Mouse (Mus musculus): ENCODE results near the gene Cblc. TPM values are rescaled to one million over a fixed set of nuclear protein-coding genes. Genes with fewer than 3 reads are reported as not detected.

The Cblc gene
- polyA plus RNA-seq, 1 experiment from 2014 or later = 0.27 TPM

DNA sequence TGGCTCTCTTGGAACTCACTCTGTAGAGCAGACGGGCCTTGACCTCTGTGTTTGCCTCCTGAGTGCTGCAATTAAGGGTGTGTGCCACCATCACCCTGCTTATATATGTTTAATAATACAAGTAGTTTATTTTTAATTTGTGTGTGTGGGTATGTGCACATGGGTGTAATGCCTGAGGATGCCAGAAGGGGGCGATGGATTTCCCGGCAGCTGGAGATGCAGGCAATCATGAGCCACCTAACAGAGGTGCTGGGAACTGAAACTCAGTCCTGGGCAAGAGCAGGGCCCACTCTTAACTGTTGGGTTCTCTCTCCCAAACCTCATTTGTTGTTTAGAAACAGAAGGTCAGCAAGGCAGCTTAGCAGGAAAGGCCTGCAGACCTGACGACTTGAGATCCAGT is 16.7 kb downstream of the Cblc start:
- no peak overlapping the region for H3K27ac ChIP-seq (ENCODE audit: poor library complexity, severe bottlenecking)
- 71% methylated on average over 4 of the region's 4 CpGs for WGBS
- no peak overlapping the region for H3K9ac ChIP-seq
- H3K36me3 ChIP-seq = no peaks in the 10 kb centered on the region
- no peak for ATAC-seq (ENCODE audit: insufficient number of reproducible peaks, low FRiP score)
- no peaks in the 10 kb centered on the region for H3K27me3 ChIP-seq (replicated peaks)
- no peaks in the 10 kb centered on the region for H3K4me1 ChIP-seq (replicated peaks)
- no peak overlapping the region for H3K4me3 ChIP-seq
- H3K4me2 ChIP-seq = no peak overlapping the region
- peaks cover 4% of the 10 kb centered on the region; the same call in 1 of the 2 replicates for H3K9me3 ChIP-seq (replicated peaks)

- Histone ChIP-seq H3K4me2 (no peak overlapping the region), H3K4me3 (no peak overlapping the region), H3K4me1 (replicated peaks) (no peaks in the 10 kb centered on the region), H3K9me3 (replicated peaks) (peaks cover 4% of the 10 kb centered on the region; the same call in 1 of the 2 replicates), H3K36me3 (no peaks in the 10 kb centered on the region), H3K9ac (no peak overlapping the region), H3K27ac (ENCODE audit: poor library complexity, severe bottlenecking) (no peak overlapping the region), H3K27me3 (replicated peaks) (no peaks in the 10 kb centered on the region)
- ATAC-seq (ENCODE audit: insufficient number of reproducible peaks, low FRiP score) = no peak
- 85% methylated on average over 8 of the region's 8 CpGs for WGBS
Measured at GRCm38 (mm10) chr7:19778645-19779044, 18.0 kb downstream of the Cblc start.

DNA sequence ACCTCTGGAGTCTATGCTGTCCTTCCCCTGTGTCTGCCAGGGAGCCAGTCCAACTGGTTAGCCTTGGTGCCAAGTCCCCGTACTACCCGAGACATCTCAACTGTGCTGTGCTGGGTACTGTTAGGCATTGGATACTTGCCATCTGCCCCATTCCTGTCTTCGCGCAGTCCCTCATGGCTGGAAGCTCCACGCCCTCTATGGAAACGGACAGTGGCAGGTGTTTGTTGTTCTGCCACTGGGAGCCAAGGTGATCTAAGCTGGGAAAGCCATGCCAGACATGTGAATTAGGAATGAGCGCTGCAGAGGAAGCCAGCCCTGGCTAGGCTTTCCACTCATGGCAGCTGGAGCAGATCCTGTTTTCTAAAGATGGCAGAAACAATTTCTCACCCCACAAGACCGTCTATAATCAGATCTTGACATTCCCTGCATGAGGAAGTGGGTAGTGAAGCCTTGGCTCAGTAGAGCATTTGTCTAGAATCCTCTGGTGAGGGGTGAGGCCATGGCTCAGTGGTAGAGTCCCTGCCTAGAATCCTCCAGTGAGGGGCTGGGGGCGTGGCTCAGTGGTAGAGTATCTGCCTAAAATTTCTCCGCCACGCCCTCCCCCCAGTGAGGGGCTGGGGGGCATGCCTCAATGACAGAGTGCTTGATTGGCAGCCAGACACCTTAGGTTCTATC is 19.4 kb downstream of the Cblc start:
- Histone ChIP-seq H3K4me3 (no peak overlapping the region), H3K9ac (no peak overlapping the region), H3K4me1 (replicated peaks) (no peaks in the 10 kb centered on the region), H3K27ac (ENCODE audit: poor library complexity, severe bottlenecking) (no peak overlapping the region), H3K27me3 (replicated peaks) (no peaks in the 10 kb centered on the region), H3K36me3 (no peaks in the 10 kb centered on the region), H3K9me3 (replicated peaks) (peaks cover 4% of the 10 kb centered on the region; the same call in 1 of the 2 replicates), H3K4me2 (no peak overlapping the region)
- 83% methylated on average over 11 of the region's 11 CpGs for WGBS
- no peak for ATAC-seq (ENCODE audit: insufficient number of reproducible peaks, low FRiP score)

- H3K4me2 ChIP-seq = peak overlapping the region; percentile 85
- no peak for ATAC-seq (ENCODE audit: insufficient number of reproducible peaks, low FRiP score)
- H3K4me1 ChIP-seq (replicated peaks) = peaks cover 31% of the 10 kb centered on the region
- H3K9ac ChIP-seq = no peak overlapping the region
- no peaks in the 10 kb centered on the region for H3K9me3 ChIP-seq (replicated peaks)
- H3K4me3 ChIP-seq = no peak overlapping the region
- 53% methylated on average over 4 of the region's 4 CpGs for WGBS
- H3K27ac ChIP-seq (ENCODE audit: poor library complexity, severe bottlenecking) = no peak overlapping the region
- peaks cover 9% of the 10 kb centered on the region for H3K36me3 ChIP-seq
- H3K27me3 ChIP-seq (replicated peaks) = no peaks in the 10 kb centered on the region
Measured at GRCm38 (mm10) chr7:19771682-19772081, 24.9 kb downstream of the Cblc start.

DNA sequence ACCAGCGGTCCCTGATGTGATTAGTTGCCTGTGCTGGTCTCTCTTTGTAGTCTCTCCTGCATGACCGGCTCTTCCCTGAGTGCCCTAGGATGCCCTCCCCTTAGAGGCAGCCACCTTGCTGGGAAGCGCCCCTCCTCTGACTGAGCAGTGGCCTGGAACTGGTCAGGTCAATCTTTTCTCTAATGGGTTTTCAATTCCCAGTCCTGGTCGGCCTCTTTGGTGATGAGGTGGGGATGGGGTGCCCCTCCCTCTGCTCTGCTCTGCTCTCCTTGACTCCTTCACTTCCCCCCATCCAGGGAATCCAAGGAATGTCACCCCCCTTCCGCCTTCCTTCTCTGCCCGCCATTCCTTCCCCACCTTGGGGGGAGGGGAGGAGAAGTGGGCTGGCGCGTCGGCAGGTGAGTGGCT is 25.6 kb downstream of the Cblc start, which contains the start of gene Bcam:
Gene Bcam (minus strand): TSS at position 33 of the 408 bp plus-strand sequence.
- H3K4me3 ChIP-seq = peak within 1 kb of the TSS; percentile 71
- peak within 1 kb of the TSS; percentile 85 for H3K4me2 ChIP-seq
- H3K9me3 ChIP-seq (replicated peaks) = no peaks in the 10 kb centered on the region
- H3K27me3 ChIP-seq (replicated peaks) = no peaks in the 10 kb centered on the region
- 2% methylated on average over 9 of the region's 9 CpGs for WGBS
- peak; percentile 44 for ATAC-seq (ENCODE audit: insufficient number of reproducible peaks, low FRiP score)
- peak within 1 kb of the TSS; percentile 62 for H3K27ac ChIP-seq (ENCODE audit: poor library complexity, severe bottlenecking)
- peaks cover 31% of the 10 kb centered on the region for H3K4me1 ChIP-seq (replicated peaks)
- H3K36me3 ChIP-seq = peaks cover 16% of the 10 kb centered on the region
- peak within 1 kb of the TSS; percentile 83 for H3K9ac ChIP-seq

DNA sequence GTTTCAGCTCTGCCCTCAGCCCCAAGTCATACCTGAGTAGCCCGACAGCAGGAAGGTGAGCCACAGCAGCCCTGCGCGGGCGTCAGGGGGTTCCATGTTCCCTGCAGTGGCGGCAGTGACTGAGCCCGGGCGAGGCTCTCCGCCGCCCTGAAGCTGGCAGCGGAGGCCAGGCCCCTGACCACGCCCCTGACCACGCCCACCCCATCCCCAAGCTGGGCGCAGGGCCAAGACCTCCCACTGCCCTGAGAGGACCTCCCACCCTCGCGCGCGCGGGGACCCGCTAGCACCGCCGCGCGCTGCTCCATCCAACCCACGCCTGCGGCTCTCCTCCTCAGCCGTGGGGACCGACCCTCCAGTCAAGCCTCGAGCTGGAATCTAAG is 26.2 kb downstream of the Cblc start:
- ATAC-seq (ENCODE audit: insufficient number of reproducible peaks, low FRiP score) = peak; percentile 85
- peaks cover 21% of the 10 kb centered on the region for H3K36me3 ChIP-seq
- peak overlapping the region; percentile 83 for H3K9ac ChIP-seq
- no peaks in the 10 kb centered on the region for H3K27me3 ChIP-seq (replicated peaks)
- H3K4me1 ChIP-seq (replicated peaks) = peaks cover 31% of the 10 kb centered on the region
- H3K9me3 ChIP-seq (replicated peaks) = no peaks in the 10 kb centered on the region
- H3K4me3 ChIP-seq = peak overlapping the region; percentile 71
- under 1% methylated on average over 28 of the region's 28 CpGs for WGBS
- peak overlapping the region; percentile 62 for H3K27ac ChIP-seq (ENCODE audit: poor library complexity, severe bottlenecking)
- H3K4me2 ChIP-seq = peak overlapping the region; percentile 85

DNA sequence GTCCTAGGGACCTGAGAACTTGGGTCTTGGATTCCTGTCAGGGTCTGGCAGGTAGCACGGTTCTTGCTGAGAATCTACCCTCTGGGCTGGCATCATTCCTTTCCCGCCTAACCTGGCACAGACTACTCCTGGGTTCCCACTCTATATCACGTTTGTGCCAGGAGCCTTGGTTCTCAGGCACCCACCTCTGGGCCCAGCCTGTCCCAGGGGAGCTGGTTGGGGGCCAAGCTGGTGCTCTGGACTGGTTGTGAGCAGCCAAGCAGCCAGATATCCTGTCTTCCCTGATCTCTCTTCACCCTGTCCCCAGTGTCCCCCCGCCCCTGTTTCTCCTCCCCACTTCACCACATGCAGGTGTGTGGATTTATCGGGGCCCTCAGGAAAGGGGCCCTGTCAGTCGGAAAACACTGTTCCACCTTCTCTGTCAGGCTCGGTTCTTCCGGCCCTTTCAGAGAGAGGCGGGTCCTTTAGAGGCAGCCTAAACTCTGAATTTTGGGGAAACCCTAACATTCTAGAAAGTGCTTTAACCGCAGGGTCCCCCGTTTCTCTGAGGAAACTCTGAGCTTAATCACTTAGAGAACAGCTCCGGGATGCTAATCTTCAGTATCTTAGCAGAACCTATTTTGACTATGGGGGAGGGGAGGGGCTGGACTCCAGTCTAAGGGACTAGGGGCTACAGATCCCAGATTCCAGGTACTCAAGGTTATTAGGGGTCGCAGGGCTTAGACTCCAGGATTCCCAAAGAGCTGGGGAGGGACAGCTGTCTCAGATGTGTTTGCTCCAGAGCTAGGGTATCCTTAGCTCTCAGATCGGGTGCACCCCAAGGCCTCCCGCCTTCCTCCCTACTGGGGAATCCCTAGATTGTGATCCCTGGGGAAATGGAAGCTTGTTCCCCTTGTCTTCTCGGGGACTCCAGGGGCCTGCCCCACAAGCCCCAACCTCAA is 26.9 kb downstream of the Cblc start:
- H3K27ac ChIP-seq (ENCODE audit: poor library complexity, severe bottlenecking) = peak overlapping the region; percentile 62
- H3K27me3 ChIP-seq (replicated peaks) = no peaks in the 10 kb centered on the region
- peaks cover 31% of the 10 kb centered on the region for H3K4me1 ChIP-seq (replicated peaks)
- H3K9ac ChIP-seq = peak overlapping the region; percentile 83
- H3K4me3 ChIP-seq = peak overlapping the region; percentile 71
- H3K4me2 ChIP-seq = peak overlapping the region; percentile 85
- no peak; the same call in 1 of the 2 replicates for ATAC-seq (ENCODE audit: insufficient number of reproducible peaks, low FRiP score)
- no peaks in the 10 kb centered on the region for H3K9me3 ChIP-seq (replicated peaks)
- 8% methylated on average over 16 of the region's 16 CpGs for WGBS
- H3K36me3 ChIP-seq = peaks cover 27% of the 10 kb centered on the region

- Histone ChIP-seq H3K9ac (peak overlapping the region; percentile 83), H3K4me1 (replicated peaks) (peaks cover 31% of the 10 kb centered on the region), H3K36me3 (peaks cover 33% of the 10 kb centered on the region), H3K4me3 (peak overlapping the region; percentile 71), H3K9me3 (replicated peaks) (no peaks in the 10 kb centered on the region), H3K27me3 (replicated peaks) (no peaks in the 10 kb centered on the region), H3K4me2 (peak overlapping the region; percentile 85), H3K27ac (ENCODE audit: poor library complexity, severe bottlenecking) (peak overlapping the region; percentile 62; the same call in 1 of the 2 replicates)
- ATAC-seq (ENCODE audit: insufficient number of reproducible peaks, low FRiP score) = no peak
- WGBS = 19% methylated on average over 4 of the region's 4 CpGs
Measured at GRCm38 (mm10) chr7:19769001-19769400, 27.6 kb downstream of the Cblc start.

DNA sequence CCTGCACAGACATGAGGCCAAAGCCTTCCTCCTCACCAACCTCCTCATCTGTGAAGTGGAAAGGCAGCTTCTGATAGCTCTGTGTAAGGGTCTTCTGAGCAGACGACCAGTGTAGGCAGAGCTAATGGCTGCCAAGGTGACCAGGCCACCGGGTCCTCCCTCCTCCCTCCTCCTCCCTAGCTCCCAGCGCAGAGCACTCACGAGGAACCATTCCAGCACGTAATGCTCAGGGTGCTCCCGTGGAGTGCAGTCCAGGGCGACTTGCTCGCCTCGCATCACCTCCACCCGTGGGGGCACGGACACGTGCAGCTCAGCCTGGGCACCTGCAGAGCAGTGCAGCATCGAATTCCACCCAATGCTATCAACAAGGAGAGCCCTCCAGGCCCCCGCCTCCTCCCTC is 28.4 kb downstream of the Cblc start:
- peaks cover 34% of the 10 kb centered on the region for H3K4me1 ChIP-seq (replicated peaks)

DNA sequence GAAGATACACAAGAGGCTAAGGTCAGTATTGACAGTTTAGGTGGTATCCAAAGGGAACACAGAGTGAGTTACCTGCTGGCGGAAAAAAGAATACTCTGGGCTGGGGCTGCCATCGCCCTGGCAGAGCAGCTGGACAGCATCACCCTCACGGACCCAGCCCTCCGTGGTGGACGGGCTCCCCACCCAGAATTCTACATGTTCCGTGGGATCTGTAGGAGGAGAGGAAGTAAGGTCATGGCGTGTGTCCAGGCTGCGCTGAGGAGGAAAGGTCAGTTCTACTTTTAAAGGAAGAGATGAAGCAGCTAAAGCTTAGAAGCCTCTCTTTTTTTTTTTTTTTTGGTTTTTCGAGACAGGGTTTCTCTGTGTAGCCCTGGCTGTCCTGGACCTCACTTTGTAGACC is 32.0 kb downstream of the Cblc start:
- Histone ChIP-seq H3K27ac (ENCODE audit: poor library complexity, severe bottlenecking) (no peak overlapping the region), H3K36me3 (peaks cover 65% of the 10 kb centered on the region), H3K4me3 (no peak overlapping the region), H3K9ac (no peak overlapping the region), H3K4me1 (replicated peaks) (peaks cover 47% of the 10 kb centered on the region), H3K27me3 (replicated peaks) (no peaks in the 10 kb centered on the region), H3K9me3 (replicated peaks) (no peaks in the 10 kb centered on the region), H3K4me2 (no peak overlapping the region)
- no peak for ATAC-seq (ENCODE audit: insufficient number of reproducible peaks, low FRiP score)
- WGBS = 92% methylated on average over 9 of the region's 9 CpGs

More for the DNA sequence above, 28.4 kb downstream of the Cblc start:
- Histone ChIP-seq H3K9me3 (replicated peaks) (no peaks in the 10 kb centered on the region), H3K4me2 (peak overlapping the region; percentile 85), H3K36me3 (peaks cover 41% of the 10 kb centered on the region), H3K9ac (peak overlapping the region; percentile 83), H3K4me3 (peak overlapping the region; percentile 71), H3K27ac (ENCODE audit: poor library complexity, severe bottlenecking) (peak overlapping the region; percentile 35; the same call in 1 of the 2 replicates), H3K27me3 (replicated peaks) (no peaks in the 10 kb centered on the region)
- no peak for ATAC-seq (ENCODE audit: insufficient number of reproducible peaks, low FRiP score)
- 52% methylated on average over 14 of the region's 14 CpGs for WGBS

GRCm38 (mm10) chr7:19763829-19764477 is 32.7 kb downstream of the Cblc start:
- Histone ChIP-seq H3K9me3 (replicated peaks) (no peaks in the 10 kb centered on the region), H3K9ac (no peak overlapping the region), H3K27ac (ENCODE audit: poor library complexity, severe bottlenecking) (no peak overlapping the region), H3K27me3 (replicated peaks) (no peaks in the 10 kb centered on the region), H3K36me3 (peaks cover 72% of the 10 kb centered on the region), H3K4me3 (no peak overlapping the region), H3K4me1 (replicated peaks) (peaks cover 42% of the 10 kb centered on the region), H3K4me2 (no peak overlapping the region)
- no peak for ATAC-seq (ENCODE audit: insufficient number of reproducible peaks, low FRiP score)
- 84% methylated on average over 13 of the region's 13 CpGs for WGBS
